Mouse (Mus musculus): ENCODE measurements at regions not wholly inside any gene's neighbourhood (a gene's known extent, or its start where the extent isn't known, plus 50 kb on each side); places are given as distances from the start of the nearest gene placed in this dataset.

- DNase-seq (ENCODE audit: low spot score) = no peak
Measured at GRCm38 (mm10) chr13:5713195-5713863, 148.0 kb upstream of the Klf6 start.

- DNase-seq (ENCODE audit: low spot score) = peak; percentile 23
Measured at GRCm38 (mm10) chr13:5714191-5714591, 147.1 kb upstream of the Klf6 start.

DNA sequence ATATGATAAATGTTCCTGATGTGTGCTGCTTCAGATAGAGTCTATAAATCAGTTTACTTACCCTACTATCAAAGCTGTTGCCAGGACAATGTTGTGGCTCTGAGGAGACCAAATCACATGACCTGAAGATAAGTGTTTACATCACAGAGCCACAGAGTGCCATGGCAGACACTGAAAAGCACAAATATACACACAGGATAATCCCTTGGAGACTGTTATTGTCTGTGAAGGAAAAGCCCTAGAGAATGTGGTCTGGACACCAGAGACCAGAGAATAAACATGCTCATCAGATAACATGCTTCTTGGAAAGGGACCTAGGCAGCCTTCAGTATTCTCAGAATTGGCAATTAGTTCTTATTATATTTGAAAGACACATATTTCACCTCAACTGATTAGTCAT, 146.5 kb upstream of the Klf6 start:
- no peak for DNase-seq (ENCODE audit: low spot score)

DNA sequence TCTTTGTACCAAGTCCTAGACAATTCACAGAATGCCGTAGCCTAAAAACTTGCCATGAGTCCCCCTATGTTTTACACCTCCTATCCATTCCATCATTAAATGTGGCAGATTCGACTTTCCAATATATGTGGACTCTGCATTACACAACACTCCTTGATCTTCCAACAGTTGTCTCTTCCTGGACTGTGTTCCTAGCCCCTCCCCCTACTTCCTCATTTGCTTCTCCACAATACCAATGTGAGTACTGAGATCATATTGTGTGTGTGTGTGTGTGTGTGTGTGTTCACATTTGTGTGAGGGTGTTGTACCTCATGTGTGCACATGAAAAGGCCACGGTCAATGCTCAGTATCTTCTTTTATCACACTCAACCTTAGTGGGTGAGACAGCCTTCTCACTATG, 144.5 kb upstream of the Klf6 start:
- no peak for DNase-seq (ENCODE audit: low spot score)

GRCm38 (mm10) chr13:5723319-5723718, 138.0 kb upstream of the Klf6 start:
- DNase-seq (ENCODE audit: low spot score) = no peak

- no peak for DNase-seq (ENCODE audit: low spot score)
Measured at GRCm38 (mm10) chr13:5724364-5724763, 136.9 kb upstream of the Klf6 start.

GRCm38 (mm10) chr13:5725984-5726383, 135.3 kb upstream of the Klf6 start:
- no peak for DNase-seq (ENCODE audit: low spot score)

DNA sequence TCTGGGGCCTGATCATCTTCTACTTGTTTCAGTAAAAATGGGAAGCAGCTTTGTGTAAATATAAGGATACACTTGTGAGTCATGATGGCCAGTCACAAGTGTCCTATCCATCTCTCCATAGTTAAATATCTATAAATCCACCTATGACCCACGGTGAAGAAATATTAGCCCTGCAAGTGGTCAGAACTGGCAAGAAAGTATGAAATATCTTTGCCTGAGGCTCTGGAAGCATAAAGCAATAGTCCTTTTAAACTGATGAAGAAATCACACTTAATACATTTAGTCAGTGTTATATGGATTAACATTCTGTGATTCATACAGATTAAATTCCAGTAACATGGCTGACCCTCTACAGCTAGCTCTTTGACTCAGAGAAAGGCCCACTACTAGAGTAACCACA, 134.8 kb upstream of the Klf6 start:
- no peak for DNase-seq (ENCODE audit: low spot score)

- DNase-seq (ENCODE audit: low spot score) = no peak
Measured at GRCm38 (mm10) chr13:5728172-5728571, 133.1 kb upstream of the Klf6 start.

DNA sequence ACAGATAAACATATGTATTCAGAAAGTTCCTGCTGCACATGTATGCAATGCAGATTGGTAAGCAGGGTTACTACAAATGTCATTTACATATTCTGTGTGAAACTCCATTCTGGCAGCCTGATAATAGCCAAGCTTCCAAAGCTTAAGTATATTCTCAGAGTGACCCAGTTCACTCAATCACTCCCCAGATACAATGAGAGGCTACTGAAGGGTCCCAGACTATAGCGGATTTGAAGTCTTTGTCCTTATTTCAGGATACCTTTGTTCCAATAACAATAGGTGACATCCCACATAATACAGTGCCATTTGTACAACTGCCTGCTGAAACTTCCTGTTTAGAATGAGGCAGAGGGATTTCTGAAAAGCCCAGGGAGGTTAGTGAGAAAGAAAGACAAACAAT, 132.5 kb upstream of the Klf6 start:
- DNase-seq (ENCODE audit: low spot score) = no peak

GRCm38 (mm10) chr13:5729426-5730068, 131.7 kb upstream of the Klf6 start:
- no peak for DNase-seq (ENCODE audit: low spot score)

DNA sequence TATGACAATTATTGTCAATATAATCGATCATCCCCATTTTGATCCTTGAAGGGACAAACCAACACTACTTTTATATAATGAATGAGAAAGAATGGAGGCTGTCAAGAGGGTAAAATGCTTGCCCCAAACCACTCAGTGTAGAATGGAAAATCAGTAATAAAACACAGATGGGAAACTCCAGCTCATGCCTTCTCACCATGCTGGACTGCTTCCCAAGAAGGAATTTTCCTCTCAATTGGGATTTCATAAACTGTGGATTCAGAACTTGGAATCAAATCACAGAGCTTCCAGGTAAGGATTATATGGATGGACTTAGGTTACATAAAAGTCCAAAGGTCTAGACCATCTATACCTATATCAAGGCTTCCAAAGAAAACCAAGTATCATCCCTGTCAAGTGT, 129.1 kb upstream of the Klf6 start:
- DNase-seq (ENCODE audit: low spot score) = no peak

GRCm38 (mm10) chr13:5735027-5735624, 126.2 kb upstream of the Klf6 start:
- DNase-seq (ENCODE audit: low spot score) = no peak

DNA sequence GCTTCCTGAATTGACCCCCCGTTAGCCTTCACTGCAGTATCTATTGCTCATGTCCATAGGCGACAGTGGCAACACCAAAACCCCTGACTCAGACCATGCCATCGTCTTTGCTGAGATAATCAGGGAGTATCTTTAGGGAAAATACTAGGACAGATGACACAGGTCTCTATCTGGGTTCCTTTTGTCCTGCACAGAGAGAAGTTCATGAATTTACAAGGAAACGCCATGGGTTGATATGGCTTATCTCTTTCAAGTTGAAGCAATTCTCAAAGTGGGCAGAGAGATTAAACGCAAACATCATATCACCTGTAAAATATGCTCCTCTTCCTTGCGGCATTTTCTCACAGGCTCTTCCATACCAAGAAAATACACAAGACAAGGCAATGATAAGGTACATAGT, 124.8 kb upstream of the Klf6 start:
- no peak for DNase-seq (ENCODE audit: low spot score)

- DNase-seq (ENCODE audit: low spot score) = no peak
Measured at GRCm38 (mm10) chr13:5737214-5737613, 124.1 kb upstream of the Klf6 start.

DNA sequence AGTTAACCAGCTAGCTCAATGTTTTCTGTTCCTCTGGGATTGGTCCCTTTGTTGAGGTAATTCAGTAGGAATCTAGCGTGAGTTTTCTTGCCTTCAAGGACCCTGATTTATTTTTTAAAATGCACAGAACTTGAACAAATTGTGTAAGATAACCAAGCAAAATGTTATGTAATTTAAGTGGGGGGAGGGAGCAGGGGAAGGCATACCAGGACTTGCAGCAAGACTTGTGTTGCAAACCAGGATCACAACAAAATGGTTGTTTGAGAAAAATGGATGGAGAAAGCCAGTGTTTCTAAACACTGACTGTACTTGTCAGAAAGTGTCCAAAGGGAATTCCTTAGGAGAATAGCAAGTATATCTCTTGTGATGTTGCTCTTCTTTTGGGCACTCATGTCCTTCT, 120.5 kb upstream of the Klf6 start:
- no peak for DNase-seq (ENCODE audit: low spot score)

- DNase-seq (ENCODE audit: low spot score) = no peak
Measured at GRCm38 (mm10) chr13:5744949-5745348, 116.3 kb upstream of the Klf6 start.

DNA sequence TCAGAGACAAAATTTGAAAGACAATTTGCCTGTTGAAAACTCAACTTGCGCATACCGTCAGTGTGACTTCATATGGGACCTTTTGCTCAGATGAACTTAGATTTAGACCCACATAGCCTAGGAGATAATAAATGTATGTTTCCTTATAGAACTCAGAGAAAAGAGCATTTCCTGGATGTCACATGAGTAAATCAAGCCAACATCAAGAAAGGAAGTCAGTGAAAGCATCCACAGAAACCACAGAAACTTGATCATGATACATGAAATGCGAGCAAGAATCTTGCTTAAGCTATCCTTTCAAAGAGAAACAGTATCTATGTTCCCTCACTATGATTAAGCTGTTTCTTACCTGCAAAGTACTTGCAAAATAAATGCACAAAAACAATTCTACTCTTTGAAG, 104.1 kb upstream of the Klf6 start:
- DNase-seq (ENCODE audit: low spot score) = peak; percentile 39

DNA sequence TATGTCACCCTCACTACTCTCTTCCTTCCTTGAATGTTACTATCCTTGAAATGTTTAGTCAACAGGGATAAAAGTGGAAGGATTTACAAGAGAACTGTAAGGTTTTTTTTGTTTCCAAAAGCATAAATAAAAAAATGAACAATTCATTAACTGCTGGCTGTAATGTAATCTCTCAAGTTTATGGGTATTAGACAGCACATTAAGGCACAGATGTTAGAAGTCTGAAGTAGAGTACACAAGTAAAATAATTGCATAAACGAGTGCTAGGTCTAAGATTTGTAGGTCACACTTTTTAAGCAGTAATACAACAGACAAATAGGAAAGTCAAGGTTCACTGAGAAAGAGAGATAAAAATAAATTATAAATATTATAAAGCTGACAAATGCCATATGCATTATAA, 103.3 kb upstream of the Klf6 start:
- DNase-seq (ENCODE audit: low spot score) = no peak

GRCm38 (mm10) chr13:5760030-5760429, 101.3 kb upstream of the Klf6 start:
- DNase-seq (ENCODE audit: low spot score) = no peak

GRCm38 (mm10) chr13:5766394-5766793, 94.9 kb upstream of the Klf6 start:
- no peak for DNase-seq (ENCODE audit: low spot score)

DNA sequence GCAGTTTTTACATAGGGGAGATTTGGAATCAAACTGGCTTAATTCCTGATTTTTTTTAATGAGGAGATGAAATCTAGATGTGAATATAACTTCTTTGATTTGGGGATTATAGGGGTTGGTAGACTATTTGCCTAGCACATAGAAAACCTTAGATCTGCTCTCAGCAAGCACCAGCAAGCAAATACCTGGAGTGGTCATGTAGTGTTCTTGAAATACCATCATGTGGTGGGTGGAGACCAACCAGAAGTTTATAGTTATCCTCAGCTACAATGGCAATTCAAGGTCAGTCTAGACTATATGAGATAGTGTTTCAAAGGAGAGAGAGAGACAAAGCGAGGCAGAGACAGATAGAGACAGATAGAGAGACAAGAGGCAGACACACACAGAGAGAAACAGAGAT, 94.1 kb upstream of the Klf6 start:
- DNase-seq (ENCODE audit: low spot score) = no peak

- no peak for DNase-seq (ENCODE audit: low spot score)
Measured at GRCm38 (mm10) chr13:5768699-5769098, 92.6 kb upstream of the Klf6 start.

Data from thymus, postnatal 0 days (tissue).